ENCODE assay signal across 12 mouse cellular contexts in the genomic region with DNA sequence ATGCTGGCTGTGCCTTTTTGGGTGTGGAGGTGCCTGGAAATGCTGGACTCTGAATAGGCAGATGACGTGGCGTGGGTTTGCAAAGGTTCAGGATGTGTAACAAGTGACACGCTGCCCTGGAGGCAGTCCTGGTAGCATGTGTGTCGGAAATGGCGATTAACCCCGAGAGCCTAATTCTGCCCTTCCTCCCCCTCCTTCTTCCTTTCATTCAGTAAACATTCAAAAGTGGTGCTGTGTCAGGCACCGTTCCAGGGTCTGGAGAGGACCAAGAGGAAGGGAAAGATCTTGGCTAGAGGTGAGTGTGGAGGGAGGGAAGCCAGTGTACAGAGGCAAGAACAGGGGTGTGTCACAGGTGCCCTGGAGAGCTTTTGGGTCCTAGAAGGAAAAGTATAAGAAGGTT.
DNase-seq lines count a peak whose midpoint lies in the region; ATAC-seq lines count a peak whose summit lies in the region.
"Had no signal": no experiment of that assay in that cellular context is flagged by ENCODE, and none has a peak within 500 bp of the region (broad histone marks: within the 10 kb centered on the region; RNA-seq: fewer than 3 reads in every experiment).

No protein-coding gene starts in this region.

- no peaks in the 10 kb centered on the region for H3K27me3 ChIP-seq in lung, embryonic 16.5 days (ENCODE audit: control insufficient read depth, insufficient read depth, low read depth, low read length)
- H3K27me3 ChIP-seq: neural tube, embryonic 12.5 days had no signal

- no peak overlapping the region for H3K9ac ChIP-seq in lung, embryonic 16.5 days (ENCODE audit: low read length)
- H3K9ac ChIP-seq: liver, embryonic 15.5 days; neural tube, embryonic 12.5 days had no signal

- H3K27ac ChIP-seq in lung, embryonic 16.5 days (ENCODE audit: low read length) = peak overlapping the region; percentile 39; the same call in 1 of the 2 replicates
- H3K27ac ChIP-seq: layer of hippocampus, adult 2 months; liver, embryonic 15.5 days; neural tube, embryonic 12.5 days had no signal

- ATAC-seq in common myeloid progenitor, adult 5-6 weeks (replicated peaks; ENCODE audit: low read depth, poor library complexity, severe bottlenecking) = peak; percentile 32; the same call in 1 of the 2 replicates
- ATAC-seq in lung, embryonic 16.5 days (ENCODE audit: low read depth) = peak; percentile 91

- H3K9me3 ChIP-seq in lung, embryonic 16.5 days (ENCODE audit: control insufficient read depth, low read length) = no peaks in the 10 kb centered on the region
- H3K9me3 ChIP-seq: liver, embryonic 15.5 days; neural tube, embryonic 12.5 days had no signal

- DNase-seq in gastrocnemius, postnatal 25 days = peak; percentile 16
- no peak for DNase-seq in gastrocnemius, postnatal 4 days (ENCODE audit: low spot score in 2 of 2)
- DNase-seq in heart, postnatal 4 days = peak; percentile 24
- no peak for DNase-seq in spleen, adult 18-20 months
- no peak for DNase-seq in MN1 (ENCODE audit: low spot score)
- no peak for DNase-seq in left cerebral cortex, adult 18-20 months (ENCODE audit: low spot score in 2 of 2)
- DNase-seq: cerebellum, postnatal 25 days had no signal

- peak overlapping the region; percentile 37 for H3K4me2 ChIP-seq in lung, embryonic 16.5 days (ENCODE audit: low read depth, low read length)
- H3K4me2 ChIP-seq: liver, embryonic 15.5 days; neural tube, embryonic 12.5 days had no signal

- no peak overlapping the region for H3K4me3 ChIP-seq in lung, embryonic 16.5 days (ENCODE audit: low read length)
- H3K4me3 ChIP-seq: layer of hippocampus, adult 2 months; liver, embryonic 15.5 days; neural tube, embryonic 12.5 days had no signal

- H3K4me1 ChIP-seq in lung, embryonic 16.5 days (replicated peaks; ENCODE audit: control insufficient read depth, insufficient read depth, low read length) = peaks cover 22% of the 10 kb centered on the region
- H3K4me1 ChIP-seq: liver, embryonic 15.5 days had no signal

- no peaks in the 10 kb centered on the region for H3K36me3 ChIP-seq in lung, embryonic 16.5 days (ENCODE audit: control insufficient read depth, insufficient read depth, low read length)
- H3K36me3 ChIP-seq: liver, embryonic 15.5 days; neural tube, embryonic 12.5 days had no signal

- 15% methylated on average over 7 of the region's 7 CpGs for WGBS in lung, embryonic 16.5 days

Comparison
In these comparisons a context has a peak if more than half of its experiments do, and no peak if none do; other contexts are left out.
1. DNase-seq: peak in gastrocnemius, postnatal 25 days (single experiment) and heart, postnatal 4 days (single experiment); none in gastrocnemius, postnatal 4 days (0 of 2), spleen, adult 18-20 months (0 of 2), MN1 (single experiment) and left cerebral cortex, adult 18-20 months (0 of 2).